Mouse (Mus musculus) inflammation-experienced regulatory T-cells, adult 16 weeks (primary cell): ENCODE data around the gene Parp9. TPM values are rescaled to one million over a fixed set of nuclear protein-coding genes. Genes with fewer than 3 reads are reported as not detected.

Experiments
- polyA plus RNA-seq: library from polyadenylated mRNA; unstranded; fragments of 100-300 nt; shearing (Covaris generic); gene quantifications from one replicate; pipeline ENCODE4 v1.2.1, GENCODE M21; 2017

Gene Parp9
- polyA plus RNA-seq: 105 TPM

DNA sequence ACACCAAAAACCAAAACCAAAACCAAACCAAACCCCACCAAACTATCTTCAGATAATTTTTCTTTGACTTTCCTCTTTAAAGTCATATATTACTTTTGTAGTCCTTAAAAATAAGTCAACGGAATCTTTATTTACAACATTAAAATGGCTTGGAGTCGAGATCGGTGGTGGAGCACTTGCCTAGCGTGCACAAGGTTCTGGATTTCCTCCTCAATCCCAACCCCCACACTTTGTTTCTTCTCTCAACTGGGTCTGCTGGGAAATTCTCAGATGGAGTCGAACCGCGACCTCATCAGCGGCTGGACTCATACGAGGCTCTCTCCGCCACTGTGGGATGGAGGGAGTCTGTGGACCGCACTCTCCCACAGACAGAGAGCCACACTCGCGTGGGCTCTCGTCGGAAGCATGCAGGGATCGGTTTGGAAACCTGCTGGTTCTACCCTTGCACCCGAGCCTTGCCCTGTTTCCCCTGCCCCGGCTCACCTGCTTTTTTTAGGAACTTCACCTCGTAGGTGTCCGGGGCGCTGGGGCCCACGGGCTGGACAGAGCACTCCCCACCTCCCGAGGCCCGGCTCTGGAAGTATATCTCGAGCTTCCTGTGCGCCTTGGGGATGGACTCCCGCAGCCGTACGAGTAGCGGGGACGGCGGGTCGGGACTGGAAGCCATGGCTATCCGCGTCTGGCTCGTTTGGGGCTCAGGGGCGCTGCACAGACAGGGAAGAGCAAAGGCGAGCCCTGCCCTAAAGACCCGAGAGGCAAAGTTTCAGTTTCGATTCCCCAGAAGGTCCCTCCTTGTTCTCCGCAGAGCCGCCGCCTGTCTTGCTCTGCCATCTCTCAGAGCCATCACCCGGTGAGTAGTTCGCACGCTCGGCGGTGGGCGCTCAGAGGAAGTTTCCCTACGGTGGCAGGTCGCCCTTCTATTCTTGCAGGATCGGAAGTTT is at the start of gene Parp9, which contains the start of gene Dtx3l:
Gene Parp9, plus strand, starts transcription at position 260 of the 941 bp plus-strand sequence.
Gene Dtx3l, minus strand, starts transcription at position 941 of the 941 bp plus-strand sequence.

DNA sequence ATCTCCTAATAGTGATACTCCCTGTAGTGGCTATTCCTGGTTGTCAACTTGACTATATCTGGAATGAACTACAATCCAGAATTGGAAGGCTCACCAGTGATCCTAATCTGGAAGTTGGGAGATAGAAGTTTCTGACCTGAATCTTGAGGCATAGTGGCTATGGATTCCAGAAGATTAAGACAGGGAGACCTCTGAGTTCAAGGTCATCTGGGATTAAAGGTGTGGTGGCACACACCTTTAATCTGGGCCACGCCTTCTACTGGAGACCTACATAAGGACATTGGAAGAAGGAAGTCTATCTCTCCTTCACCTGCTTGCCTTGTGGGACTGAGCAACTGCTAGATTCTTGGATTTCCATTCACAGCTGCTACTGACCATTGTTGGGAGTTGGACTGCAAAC is 40.2 kb downstream of the Parp9 start, which contains the start of gene Kpna1:
Gene Kpna1, plus strand, starts transcription at position 301 of the 400 bp plus-strand sequence.

Other genes starting within 250 kb of the Parp9 start
- 2.0 TPM for gene Dirc2, start 169.1 kb upstream of the Parp9 start, polyA plus RNA-seq
- gene Hspbap1, start 168.1 kb upstream of the Parp9 start, polyA plus RNA-seq: 35.7 TPM
- 115 TPM for gene Parp14, start 66.9 kb upstream of the Parp9 start, polyA plus RNA-seq
- gene Dtx3l, start 681 bp downstream of the Parp9 start, polyA plus RNA-seq: 102 TPM
- gene Kpna1, start 40.3 kb downstream of the Parp9 start, polyA plus RNA-seq: 87.5 TPM
- 8.0 TPM for gene Wdr5b, start 102.7 kb downstream of the Parp9 start, polyA plus RNA-seq
- 112 TPM for gene Fam162a, start 133.1 kb downstream of the Parp9 start, polyA plus RNA-seq
- gene Ccdc58, start 133.2 kb downstream of the Parp9 start, polyA plus RNA-seq: 41.5 TPM
- gene Csta1, start 192.8 kb downstream of the Parp9 start, polyA plus RNA-seq: not detected
- not detected for gene Stfa2l1, start 218.3 kb downstream of the Parp9 start, polyA plus RNA-seq
- gene Gm5483, start 245.7 kb downstream of the Parp9 start, polyA plus RNA-seq: not detected